ENCODE assay signal across 7 mouse cellular contexts in the genomic region with DNA sequence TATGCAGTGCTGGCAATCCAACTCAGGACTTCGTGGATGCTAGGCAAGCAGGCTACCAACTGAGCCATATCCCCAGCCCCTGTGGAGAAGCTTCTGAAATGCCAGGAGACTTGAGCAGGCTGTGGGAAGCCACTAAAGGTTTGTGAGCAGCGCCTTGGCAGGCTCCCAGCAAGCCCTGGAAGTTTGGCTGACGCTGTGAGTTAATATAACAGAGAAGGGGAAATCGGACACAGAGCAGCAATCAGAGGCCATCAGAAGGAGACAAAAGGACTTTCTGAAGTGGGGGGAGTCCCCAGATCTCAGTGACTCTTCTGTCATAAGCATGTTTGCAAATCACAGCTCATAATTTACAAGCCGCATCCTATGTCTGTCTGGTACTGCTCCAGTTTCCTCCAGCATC.
A peak's percentile ranks its signal among the peaks of the same experiment; 100 is the strongest.
DNase-seq lines count a peak whose midpoint lies in the region; ATAC-seq lines count a peak whose summit lies in the region.

No protein-coding gene starts in this region.

- no peak for ATAC-seq in erythroblast, adult 5-6 weeks (replicated peaks; ENCODE audit: low FRiP score, poor library complexity, severe bottlenecking)

- peak; percentile 21 to 32 for DNase-seq in left cerebral cortex, postnatal 25 days (ENCODE audit: low spot score in 2 of 2)
- DNase-seq in left cerebral cortex, adult 11 months (ENCODE audit: low spot score), result no peak
- DNase-seq in cerebellum, adult 9-10 months, result peak; percentile 24
- DNase-seq in heart, adult 9 months (ENCODE audit: low spot score in 2 of 2), result peak; percentile 27 to 61
- peak; percentile 75 for DNase-seq in lung, postnatal 10 days
- DNase-seq in spleen, postnatal 4 days (ENCODE audit: low spot score in 2 of 2), result no peak

- intact Hi-C loops in left cerebral cortex, postnatal 25 days (cut with DNase I), result no loop called here

Comparison
In these comparisons a context has a peak if more than half of its experiments do, and no peak if none do; other contexts are left out.
1. DNase-seq: peak in left cerebral cortex, postnatal 25 days (2 of 2), cerebellum, adult 9-10 months (single experiment), heart, adult 9 months (2 of 2) and lung, postnatal 10 days (single experiment); none in left cerebral cortex, adult 11 months (single experiment) and spleen, postnatal 4 days (0 of 2).